Mouse (Mus musculus) v-Abl transformed pro-B cells (cell line): ENCODE measurements around the gene D6Ertd527e.

Experiments used
- in situ Hi-C, 2 experiments: fragments of 400-800 bp; cut with MboI; formaldehyde crosslinking; loops; one replicate each; pipeline ENCODE4 v1.15.1; 2025; ENCODE audit not compliant: unreplicated experiment in 2 of 2

Gene D6Ertd527e

GRCm38 (mm10) chr6:87142239-87142638, 37.7 kb downstream of the D6Ertd527e start:
- in situ Hi-C loops = no loop called here

GRCm38 (mm10) chr6:87143594-87143993, 39.0 kb downstream of the D6Ertd527e start:
- in situ Hi-C loops = no loop called here

GRCm38 (mm10) chr6:87147921-87148320, 43.4 kb downstream of the D6Ertd527e start:
- in situ Hi-C loops = no loop called here

- in situ Hi-C loops = loop anchor here in 1 of 2 experiments (5.0 kb wide), 1 partner anchor 38 kb away; no protein-coding TSS in a partner anchor
Observed at GRCm38 (mm10) chr6:87150471-87150870, 45.9 kb downstream of the D6Ertd527e start.

- in situ Hi-C loops = loop anchor here in 1 of 2 experiments (5.0 kb wide), 1 partner anchor 39 kb away; no protein-coding TSS in a partner anchor
Observed at GRCm38 (mm10) chr6:87151427-87151826, 46.9 kb downstream of the D6Ertd527e start.

- in situ Hi-C loops = loop anchor here in 1 of 2 experiments (5.0 kb wide), 1 partner anchor 40 kb away; no protein-coding TSS in a partner anchor
Observed at GRCm38 (mm10) chr6:87152461-87153230, 48.1 kb downstream of the D6Ertd527e start.

GRCm38 (mm10) chr6:87153231-87153580, 48.7 kb downstream of the D6Ertd527e start:
- in situ Hi-C loops = loop anchor here in 1 of 2 experiments (5.0 kb wide), 1 partner anchor 41 kb away; no protein-coding TSS in a partner anchor

GRCm38 (mm10) chr6:87153836-87154235, 49.3 kb downstream of the D6Ertd527e start:
- in situ Hi-C loops = loop anchor here in 1 of 2 experiments (5.0 kb wide), 1 partner anchor 42 kb away; no protein-coding TSS in a partner anchor

GRCm38 (mm10) chr6:87158062-87158623, 53.6 kb downstream of the D6Ertd527e start:
- in situ Hi-C loops = no loop called here

- in situ Hi-C loops = no loop called here
Observed at GRCm38 (mm10) chr6:87160196-87160595, 55.6 kb downstream of the D6Ertd527e start.

GRCm38 (mm10) chr6:87161391-87162263, 57.1 kb downstream of the D6Ertd527e start:
- in situ Hi-C loops = no loop called here
